Mouse (Mus musculus) limb, embryonic 12.5 days (tissue): ENCODE results near the gene Mdc1. TPM values are rescaled to one million over a fixed set of nuclear protein-coding genes. Genes with fewer than 3 reads are reported as not detected.
"Not testable (repeated sequence)": the region's sequence is repeated elsewhere in the genome, so short reads cannot be mapped to it uniquely, and the experiment has no call there.

ENCODE experiments used
- ATAC-seq: fragments of 200-750 bp; cut with Nextera tagmentation; 2 replicates; pipeline ENCODE4 v1.8.0; 2017; ENCODE audit warnings: low read depth, moderate TSS enrichment; ENCODE audit not compliant: insufficient number of reproducible peaks, insufficient read depth, low FRiP score, low TSS enrichment
- H3K27ac ChIP-seq: fragments of 300-500 bp; sonication (generic); 2 replicates; pipeline ENCODE4 v1.5.1; 2016; ENCODE audit warnings: mild to moderate bottlenecking, moderate library complexity
- H3K27me3 ChIP-seq: fragments of 300-500 bp; sonication (generic); 2 replicates; pipeline ENCODE4 v1.6.1; 2016; ENCODE audit warnings: mild to moderate bottlenecking, moderate library complexity
- H3K36me3 ChIP-seq: fragments of 300-500 bp; sonication (generic); 2 replicates; pipeline ENCODE4 v1.6.1; 2016; ENCODE audit warnings: mild to moderate bottlenecking, moderate library complexity
- H3K4me1 ChIP-seq: fragments of 300-500 bp; sonication (generic); replicated peaks from 2 replicates; pipeline ENCODE4 v1.6.1; 2016
- H3K4me2 ChIP-seq: fragments of 300-500 bp; sonication (generic); 2 replicates; pipeline ENCODE4 v1.6.1; 2016; ENCODE audit warnings: mild to moderate bottlenecking, moderate library complexity
- H3K4me3 ChIP-seq: fragments of 300-500 bp; sonication (generic); replicated peaks from 2 replicates; pipeline ENCODE4 v1.5.1; 2016; ENCODE audit warnings: mild to moderate bottlenecking
- H3K9ac ChIP-seq: fragments of 300-500 bp; sonication (generic); replicated peaks from 2 replicates; pipeline ENCODE4 v1.6.1; 2016; ENCODE audit warnings: mild to moderate bottlenecking, moderate library complexity
- H3K9me3 ChIP-seq: fragments of 300-500 bp; sonication (generic); 2 replicates; pipeline ENCODE4 v1.6.1; 2016; ENCODE audit warnings: mild to moderate bottlenecking, moderate library complexity
- WGBS: fragments of 180-500 bp; shearing (Covaris S2); methylation state at CpG from one replicate; pipeline ENCODE4 v1.1.7; 2016; 5-methylcytosine and 5-hydroxymethylcytosine counted together
- polyA plus RNA-seq: library from polyadenylated mRNA; unstranded; fragments of >200 nt; fragmentation: Nextera tagmentation; extraction: Ambion mirVana; gene quantifications from 2 replicates; pipeline ENCODE4 v1.2.1, GENCODE M21; 2016

The Mdc1 gene
- polyA plus RNA-seq, 1 experiment from 2014 or later = 16.9 TPM

DNA sequence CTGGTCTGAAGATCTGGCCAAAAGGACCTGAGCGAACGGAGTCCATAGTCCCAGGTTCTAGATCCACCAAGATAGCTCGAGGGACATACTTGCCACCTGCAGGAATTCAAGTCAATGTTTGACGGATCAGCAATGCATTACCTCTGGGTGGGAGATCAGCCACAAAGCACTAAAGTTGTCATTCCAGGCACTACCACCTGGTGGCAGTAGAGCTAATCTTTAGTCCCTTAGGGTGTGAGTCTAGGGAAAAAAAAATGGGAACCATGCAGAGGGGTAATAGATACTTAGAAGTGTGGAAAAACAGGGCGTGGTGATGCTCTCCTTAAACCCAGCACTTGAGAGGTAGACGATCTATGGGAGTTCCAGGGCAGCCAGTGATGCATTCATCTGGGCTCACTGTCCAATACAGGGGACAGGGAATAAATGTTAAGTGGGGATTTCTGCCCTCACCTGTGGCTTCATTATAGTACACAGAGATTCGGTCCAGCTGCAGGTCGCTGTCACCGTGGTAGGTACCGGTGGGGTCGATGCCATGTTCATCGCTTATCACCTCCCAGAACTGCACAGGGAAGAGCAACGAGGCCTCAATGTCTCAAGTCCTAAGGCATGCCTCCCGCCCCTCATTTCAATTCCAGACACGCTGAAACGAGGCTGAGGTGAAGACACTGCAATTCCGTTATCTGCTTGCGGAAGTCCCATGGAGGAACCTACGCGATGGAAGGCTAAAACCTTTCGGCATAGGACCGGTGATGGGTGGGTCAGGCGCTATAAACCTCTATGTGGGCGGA is 4.9 kb upstream of the Mdc1 start:
- H3K36me3 ChIP-seq = peaks cover 53% of the 10 kb centered on the region
- 8% methylated on average over 24 of the region's 24 CpGs for WGBS

DNA sequence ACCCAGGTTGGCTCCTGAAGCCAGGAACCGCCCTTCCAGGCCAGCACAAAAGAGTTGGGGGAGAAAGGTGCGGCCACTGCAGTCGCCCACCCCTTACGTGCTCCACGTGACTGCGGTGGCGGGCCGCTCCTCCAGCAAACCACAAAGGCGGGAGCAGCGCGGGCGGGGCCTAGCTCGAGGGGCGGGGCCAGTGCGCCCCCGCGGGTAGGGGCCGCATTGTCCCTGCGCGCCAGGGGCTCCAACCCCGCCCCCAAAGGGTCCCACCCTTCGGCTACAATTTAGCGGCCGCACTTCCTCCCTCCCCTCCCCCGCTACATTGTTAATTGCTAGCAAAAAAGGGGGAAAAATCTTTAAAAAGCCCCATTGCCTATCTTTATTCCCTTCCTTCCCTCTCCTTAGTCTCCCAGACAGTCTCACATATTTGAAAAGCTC is 4.3 kb upstream of the Mdc1 start:
- peak; percentile 11; the same call in 1 of the 2 replicates for ATAC-seq
- Histone ChIP-seq H3K4me1 (peaks cover 32% of the 10 kb centered on the region), H3K36me3 (peaks cover 47% of the 10 kb centered on the region), H3K4me3 (peak overlapping the region; percentile 81), H3K4me2 (peak overlapping the region; percentile 74), H3K27ac (peak overlapping the region; percentile 99), H3K27me3 (no peaks in the 10 kb centered on the region), H3K9ac (peak overlapping the region; percentile 96), H3K9me3 (no peaks in the 10 kb centered on the region)
- WGBS = 0% methylated on average over 25 of the region's 25 CpGs

More for the DNA sequence above, 4.9 kb upstream of the Mdc1 start:
- Histone ChIP-seq H3K27me3 (no peaks in the 10 kb centered on the region), H3K9ac (peak overlapping the region; percentile 96), H3K27ac (peak overlapping the region; percentile 99), H3K4me3 (peak overlapping the region; percentile 81), H3K4me2 (peak overlapping the region; percentile 74), H3K9me3 (no peaks in the 10 kb centered on the region), H3K4me1 (peaks cover 31% of the 10 kb centered on the region)
- ATAC-seq = no peak

DNA sequence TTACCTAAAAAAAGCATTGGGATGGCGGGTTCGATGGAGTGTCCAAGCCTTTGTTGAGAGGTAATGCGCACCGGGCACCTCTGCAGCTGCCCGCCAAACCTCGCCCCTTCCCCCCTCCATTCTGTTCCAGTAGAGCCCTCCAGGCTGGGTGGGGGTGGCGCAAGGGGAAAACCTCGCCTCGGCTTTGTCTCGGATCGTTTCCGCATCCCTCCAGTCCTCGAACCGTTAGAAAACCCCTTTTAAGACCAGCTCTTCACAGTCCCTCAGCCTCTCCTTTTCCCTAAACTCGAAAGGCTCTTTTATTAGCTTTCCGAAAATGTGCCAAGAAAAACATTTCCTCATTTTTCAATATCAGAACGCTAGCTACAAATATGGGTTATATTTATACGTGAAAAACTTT is 3.8 kb upstream of the Mdc1 start:
- WGBS = under 1% methylated on average over 18 of the region's 18 CpGs
- peak overlapping the region; percentile 96 for H3K9ac ChIP-seq

DNA sequence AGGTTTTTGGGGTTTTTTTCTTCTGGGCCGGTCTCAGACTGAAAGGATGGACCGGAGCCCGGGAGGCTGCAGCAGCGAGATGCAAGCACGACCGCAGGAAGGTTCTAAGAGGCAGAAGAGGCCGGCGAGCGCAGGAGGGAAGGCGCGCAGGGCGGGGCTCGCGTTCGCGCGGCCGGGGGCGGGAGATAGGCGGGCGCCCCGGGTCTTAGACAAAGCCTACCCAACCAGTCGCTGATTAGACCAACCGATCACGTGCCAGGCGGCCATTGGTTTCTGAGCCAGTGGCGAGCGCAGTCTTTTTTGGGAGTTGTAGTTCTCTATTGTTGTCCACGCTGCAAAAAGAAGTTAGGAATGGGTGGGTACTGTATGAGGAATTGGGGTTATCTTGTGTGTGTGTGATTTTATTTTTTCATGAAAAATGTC is 3.2 kb upstream of the Mdc1 start, which contains the start of gene Tubb5:
Gene Tubb5 (minus strand): TSS at position 185 of the 423 bp plus-strand sequence.
- Histone ChIP-seq H3K4me2 (peak within 1 kb of the TSS; percentile 74), H3K9ac (peak within 1 kb of the TSS; percentile 96), H3K36me3 (peaks cover 37% of the 10 kb centered on the region), H3K27ac (peak within 1 kb of the TSS; percentile 99), H3K27me3 (no peaks in the 10 kb centered on the region), H3K4me3 (peak within 1 kb of the TSS; percentile 81), H3K9me3 (no peaks in the 10 kb centered on the region), H3K4me1 (peaks cover 42% of the 10 kb centered on the region)
- WGBS = under 1% methylated on average over 29 of the region's 29 CpGs
- ATAC-seq = peak; percentile 56

More for the DNA sequence above, 3.8 kb upstream of the Mdc1 start:
- H3K27ac ChIP-seq = peak overlapping the region; percentile 99
- H3K9me3 ChIP-seq = no peaks in the 10 kb centered on the region
- peaks cover 43% of the 10 kb centered on the region for H3K36me3 ChIP-seq
- H3K4me2 ChIP-seq = peak overlapping the region; percentile 74
- H3K4me1 ChIP-seq = peaks cover 36% of the 10 kb centered on the region
- H3K4me3 ChIP-seq = peak overlapping the region; percentile 81
- no peaks in the 10 kb centered on the region for H3K27me3 ChIP-seq
- ATAC-seq = 0 out of 2 replicates have a peak, but pooled peaks have one; percentile 0

DNA sequence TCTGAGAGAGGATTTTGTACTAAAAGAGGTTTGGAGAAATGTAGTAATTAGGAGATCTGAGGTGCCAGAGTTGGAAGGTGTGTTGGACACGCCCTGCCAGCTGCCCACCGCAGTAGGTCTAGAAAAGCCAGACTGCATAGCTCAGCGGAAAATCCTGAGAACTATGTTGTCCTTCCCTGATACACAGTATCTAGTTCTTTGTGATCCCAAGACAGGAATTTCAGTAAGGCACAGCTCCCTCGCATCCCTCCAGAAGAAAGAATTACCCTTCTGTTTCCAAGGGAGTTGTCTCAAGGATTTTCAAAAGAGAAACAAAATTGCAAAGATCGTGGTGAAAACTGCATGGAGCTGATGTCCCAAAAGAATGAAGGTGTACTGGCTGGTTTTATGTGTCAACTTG is 2.7 kb upstream of the Mdc1 start:
- H3K4me2 ChIP-seq = peak overlapping the region; percentile 60
- peak overlapping the region; percentile 96 for H3K9ac ChIP-seq
- H3K4me1 ChIP-seq = peaks cover 40% of the 10 kb centered on the region
- peak overlapping the region; percentile 81 for H3K4me3 ChIP-seq
- H3K36me3 ChIP-seq = peaks cover 32% of the 10 kb centered on the region
- H3K27me3 ChIP-seq = no peaks in the 10 kb centered on the region
- WGBS = 2% methylated on average over 5 of the region's 5 CpGs
- peak overlapping the region; percentile 99 for H3K27ac ChIP-seq
- no peak for ATAC-seq
- no peaks in the 10 kb centered on the region for H3K9me3 ChIP-seq

DNA sequence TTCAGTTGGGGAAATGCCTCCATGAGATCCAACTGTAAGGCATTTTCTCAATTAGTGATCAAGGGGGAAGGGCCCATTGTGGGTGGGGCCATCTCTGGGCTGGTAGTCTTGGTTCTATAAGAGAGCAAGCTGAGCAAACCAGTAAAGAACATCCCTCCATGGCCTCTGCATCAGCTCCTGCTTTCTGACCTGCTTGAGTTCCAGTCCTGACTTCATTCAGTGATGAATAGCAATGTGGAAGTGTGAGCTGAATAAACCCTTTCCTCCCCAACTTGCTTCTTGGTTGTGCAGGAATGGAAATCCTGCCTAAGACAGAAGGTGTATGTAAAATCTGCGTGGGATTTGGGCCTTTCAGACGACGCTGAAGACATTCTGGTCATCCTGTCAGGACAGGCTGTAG is 2.3 kb upstream of the Mdc1 start:
- 55% methylated on average over 3 of the region's 3 CpGs for WGBS
- not testable (repeated sequence) for ATAC-seq, H3K27me3 ChIP-seq, H3K9me3 ChIP-seq
- H3K4me1 ChIP-seq = peaks cover 37% of the 10 kb centered on the region
- H3K36me3 ChIP-seq = peaks cover 28% of the 10 kb centered on the region
- H3K9ac ChIP-seq = peak overlapping the region; percentile 96
- H3K4me2 ChIP-seq = peak overlapping the region; percentile 60
- peak overlapping the region; percentile 99 for H3K27ac ChIP-seq
- H3K4me3 ChIP-seq = peak overlapping the region; percentile 81

DNA sequence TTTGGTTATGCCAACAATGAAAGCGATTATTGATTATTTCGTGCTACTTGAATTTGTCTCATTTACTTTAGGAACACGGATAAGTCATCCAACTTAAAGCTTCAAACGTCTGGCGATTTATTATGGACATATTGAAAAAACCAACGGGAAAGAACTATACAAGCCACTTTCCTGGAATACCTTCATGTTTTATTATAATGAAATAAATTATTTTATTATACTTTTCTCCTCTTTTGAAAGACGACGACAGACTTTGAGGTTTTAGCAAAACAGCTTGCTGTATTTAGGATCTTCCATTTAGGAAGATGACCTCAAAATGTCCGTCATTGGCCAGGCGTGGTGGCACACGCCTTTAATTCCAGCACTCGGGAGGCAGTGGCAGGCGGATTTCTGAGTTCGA is 754 bp upstream of the Mdc1 start:
- no peaks in the 10 kb centered on the region for H3K9me3 ChIP-seq
- peaks cover 23% of the 10 kb centered on the region for H3K4me1 ChIP-seq
- no peaks in the 10 kb centered on the region for H3K27me3 ChIP-seq
- peak overlapping the region; percentile 37 for H3K4me2 ChIP-seq
- no peak overlapping the region for H3K27ac ChIP-seq
- ATAC-seq = no peak
- 56% methylated on average over 14 of the region's 14 CpGs for WGBS
- peak overlapping the region; percentile 59 for H3K4me3 ChIP-seq
- H3K36me3 ChIP-seq = peaks cover 27% of the 10 kb centered on the region
- no peak overlapping the region for H3K9ac ChIP-seq

DNA sequence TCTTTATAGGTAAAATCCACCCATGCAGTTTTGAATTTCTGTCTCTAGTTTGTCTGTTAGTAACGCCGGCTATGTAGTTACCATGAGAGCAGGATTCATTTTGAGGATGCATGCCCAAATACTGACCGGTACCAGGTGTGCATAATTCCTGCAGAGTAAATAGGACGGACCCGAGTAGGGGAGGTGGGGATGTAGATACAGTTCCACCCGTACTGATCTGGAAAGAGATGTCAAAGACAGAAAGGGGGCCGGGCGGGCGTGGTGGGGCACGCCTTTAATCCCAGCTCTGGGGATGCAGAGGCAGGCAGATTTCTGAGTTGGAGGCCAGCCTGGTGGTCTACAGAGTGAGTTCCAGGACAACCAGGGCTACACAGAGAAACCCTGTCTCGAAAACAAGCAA is 691 bp downstream of the Mdc1 start:
- H3K4me3 ChIP-seq = peak overlapping the region; percentile 59

DNA sequence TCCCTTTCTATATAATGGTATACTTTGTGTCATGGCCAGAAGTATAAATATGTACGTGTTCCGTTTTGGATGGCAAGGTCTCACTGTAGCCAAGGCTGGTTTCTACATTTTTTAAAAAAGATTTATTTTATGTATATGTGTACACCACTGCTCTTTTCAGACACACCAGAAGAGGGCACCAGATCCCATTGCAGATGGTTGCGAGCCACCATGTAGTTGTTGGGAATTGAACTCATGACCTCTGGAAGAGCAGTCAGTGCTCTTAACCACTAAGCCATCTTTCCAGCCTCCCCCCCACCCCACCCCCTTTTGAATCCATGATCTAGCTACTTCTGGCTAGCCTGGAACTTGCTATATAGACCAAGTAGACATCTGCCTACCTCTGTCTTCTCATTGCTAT is 2.2 kb downstream of the Mdc1 start:
- H3K4me3 ChIP-seq = no peak overlapping the region
- 93% methylated on average over 3 of the region's 3 CpGs for WGBS
- no peak overlapping the region for H3K4me2 ChIP-seq

More for the DNA sequence above, 691 bp downstream of the Mdc1 start:
- no peak for ATAC-seq
- WGBS = 24% methylated on average over 11 of the region's 11 CpGs
- peak overlapping the region; percentile 76 for H3K4me2 ChIP-seq
- peak overlapping the region; percentile 86 for H3K27ac ChIP-seq
- H3K4me1 ChIP-seq = peaks cover 17% of the 10 kb centered on the region
- H3K36me3 ChIP-seq = peaks cover 28% of the 10 kb centered on the region
- peak overlapping the region; percentile 70 for H3K9ac ChIP-seq
- no peaks in the 10 kb centered on the region for H3K9me3 ChIP-seq
- no peaks in the 10 kb centered on the region for H3K27me3 ChIP-seq

DNA sequence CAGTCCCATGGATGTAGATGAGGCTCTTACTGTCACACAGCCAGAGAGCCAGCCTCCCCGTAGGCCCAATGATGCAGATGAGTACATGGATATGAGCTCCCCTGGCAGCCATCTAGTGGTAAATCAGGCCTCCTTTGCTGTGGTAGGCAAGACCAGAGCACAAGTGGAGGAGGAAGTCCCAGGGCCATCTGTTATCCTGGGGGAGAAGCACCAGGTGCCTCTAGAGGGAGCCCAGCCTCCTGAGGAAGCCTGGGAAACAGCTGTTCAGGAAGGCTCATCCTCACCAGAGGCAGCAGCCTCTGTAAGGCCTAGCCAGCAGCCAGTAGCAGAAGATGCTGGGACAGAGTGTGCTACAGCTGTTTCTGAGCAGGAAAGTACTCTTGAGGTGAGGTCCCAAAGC is 6.8 kb downstream of the Mdc1 start:
- WGBS = 71% methylated on average over 1 of the region's 1 CpGs
- H3K4me1 ChIP-seq = peaks cover under 1% of the 10 kb centered on the region; the same call in 1 of the 2 replicates
- peaks cover 87% of the 10 kb centered on the region for H3K36me3 ChIP-seq
- H3K27me3 ChIP-seq = no peaks in the 10 kb centered on the region
- H3K4me3 ChIP-seq = no peak overlapping the region
- H3K9me3 ChIP-seq = no peaks in the 10 kb centered on the region
- no peak overlapping the region for H3K9ac ChIP-seq
- no peak overlapping the region for H3K4me2 ChIP-seq
- no peak for ATAC-seq
- no peak overlapping the region for H3K27ac ChIP-seq

More for the DNA sequence above, 2.2 kb downstream of the Mdc1 start:
- Histone ChIP-seq H3K36me3 (peaks cover 43% of the 10 kb centered on the region), H3K4me1 (peaks cover 17% of the 10 kb centered on the region), H3K27me3 (no peaks in the 10 kb centered on the region), H3K27ac (no peak overlapping the region), H3K9me3 (no peaks in the 10 kb centered on the region), H3K9ac (no peak overlapping the region)
- ATAC-seq = no peak

DNA sequence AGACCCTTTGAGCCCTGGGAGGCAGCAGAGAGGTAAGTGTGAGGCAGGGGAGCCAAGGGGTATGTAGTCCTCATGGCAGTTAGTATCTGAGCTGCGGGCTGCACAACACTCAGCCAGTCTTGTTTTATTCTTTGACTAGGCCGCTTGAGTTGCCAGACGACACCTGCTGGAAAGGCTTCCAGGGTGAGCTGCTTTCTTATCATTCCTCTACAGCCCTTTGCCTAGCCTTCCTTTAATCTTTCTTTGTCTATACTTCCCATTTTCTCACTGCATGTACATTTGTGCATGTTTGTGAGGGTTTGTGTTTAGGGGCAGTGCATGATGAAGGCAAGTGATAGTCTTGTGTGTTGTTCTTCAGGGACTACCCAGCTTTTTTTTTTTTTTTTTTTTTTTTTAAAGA is 9.7 kb downstream of the Mdc1 start:
- no peak overlapping the region for H3K9ac ChIP-seq
- no peaks in the 10 kb centered on the region for H3K9me3 ChIP-seq
- H3K36me3 ChIP-seq = peaks cover 94% of the 10 kb centered on the region
- 87% methylated on average over 3 of the region's 3 CpGs for WGBS
- H3K4me1 ChIP-seq = no peaks in the 10 kb centered on the region
- no peak for ATAC-seq
- H3K4me3 ChIP-seq = no peak overlapping the region
- no peak overlapping the region for H3K27ac ChIP-seq
- H3K27me3 ChIP-seq = no peaks in the 10 kb centered on the region
- no peak overlapping the region for H3K4me2 ChIP-seq
